26 mouse cellular contexts compared by ENCODE assay signal in genomic region chr7:29022479-29022878, GRCm38 (mm10).
"Had no signal": no experiment of that assay in that cellular context is flagged by ENCODE, and none has a peak within 500 bp of the region (broad histone marks: within the 10 kb centered on the region; RNA-seq: fewer than 3 reads in every experiment).

No protein-coding gene starts in this region.

- H3K4me2 ChIP-seq: heart, embryonic 12.5 days; hindbrain, embryonic 12.5 days; hindbrain, embryonic 14.5 days; intestine, embryonic 15.5 days; limb, embryonic 13.5 days; limb, embryonic 15.5 days had no signal

- H3K9me3 ChIP-seq: heart, embryonic 10.5 days; heart, embryonic 12.5 days; hindbrain, embryonic 10.5 days; hindbrain, embryonic 12.5 days; intestine, embryonic 15.5 days; limb, embryonic 13.5 days; limb, embryonic 15.5 days had no signal

- H3K4me3 ChIP-seq: gastrocnemius, adult 2 months; heart, embryonic 10.5 days; heart, embryonic 12.5 days; hindbrain, embryonic 10.5 days; hindbrain, embryonic 12.5 days; intestine, embryonic 15.5 days; layer of hippocampus, adult 2 months; limb, embryonic 13.5 days; limb, embryonic 15.5 days had no signal

- DNase-seq: forebrain, postnatal 0 days; gastrocnemius, adult 2 months; gastrocnemius, postnatal 10 days; gastrocnemius, postnatal 25 days; heart, adult 18-20 months; heart, postnatal 10 days; heart, postnatal 4 days; kidney, adult 18-20 months; kidney, adult 8-10 months; kidney, postnatal 10 days; kidney, postnatal 25 days; kidney, postnatal 4 days; layer of hippocampus, postnatal 36 days; left cerebral cortex, postnatal 4 days had no signal

- ATAC-seq: forebrain, postnatal 0 days; hindbrain, embryonic 16.5 days; inflammation-experienced regulatory T-cells, adult 6 months; intestine, embryonic 15.5 days; intestine, postnatal 0 days had no signal

- H3K36me3 ChIP-seq: heart, embryonic 10.5 days; heart, embryonic 12.5 days; hindbrain, embryonic 10.5 days; hindbrain, embryonic 12.5 days; intestine, embryonic 15.5 days; limb, embryonic 13.5 days; limb, embryonic 15.5 days had no signal

- H3K27ac ChIP-seq: gastrocnemius, adult 2 months; heart, embryonic 10.5 days; hindbrain, embryonic 10.5 days; hindbrain, embryonic 12.5 days; hindbrain, embryonic 14.5 days; intestine, embryonic 15.5 days; layer of hippocampus, adult 2 months; limb, embryonic 13.5 days; limb, embryonic 15.5 days had no signal

- H3K9ac ChIP-seq: forebrain, postnatal 0 days; heart, embryonic 12.5 days; hindbrain, embryonic 12.5 days; hindbrain, embryonic 14.5 days; intestine, embryonic 15.5 days; limb, embryonic 13.5 days; limb, embryonic 15.5 days had no signal
